Mouse (Mus musculus): ENCODE results near the gene Fam185a. TPM values are rescaled to one million over a fixed set of nuclear protein-coding genes. Genes with fewer than 3 reads are reported as not detected.

The Fam185a gene
- polyA plus RNA-seq, 1 experiment = 0.46 TPM

- H3K4me3 ChIP-seq (replicated peaks) = no peak overlapping the region
- TF ChIP-seq FLI1 (IDR thresholded peaks at IDR 0.05; ENCODE audit: low read length) = no peak
- TF ChIP-seq GATA1 (IDR thresholded peaks at IDR 0.05; ENCODE audit: borderline replicate concordance, low read length) = no peak
- peaks cover 3% of the 10 kb centered on the region for H3K27me3 ChIP-seq (replicated peaks)
- no peaks in the 10 kb centered on the region for H3K36me3 ChIP-seq (replicated peaks; ENCODE audit: low read length)
- peaks cover 12% of the 10 kb centered on the region for H3K4me1 ChIP-seq
- H3K9me3 ChIP-seq = no peaks in the 10 kb centered on the region
These were observed 75.4 kb downstream of the Fam185a start for GRCm38 (mm10) chr5:21500133-21500532.

GRCm38 (mm10) chr5:21500941-21501340 lies 76.2 kb downstream of the Fam185a start:
- Histone ChIP-seq H3K4me1 (peaks cover 11% of the 10 kb centered on the region), H3K4me3 (replicated peaks) (no peak overlapping the region), H3K9me3 (no peaks in the 10 kb centered on the region), H3K36me3 (replicated peaks; ENCODE audit: low read length) (no peaks in the 10 kb centered on the region), H3K27me3 (replicated peaks) (peaks cover 3% of the 10 kb centered on the region)
- TF ChIP-seq FLI1 (IDR thresholded peaks at IDR 0.05; ENCODE audit: low read length) (no peak), GATA1 (IDR thresholded peaks at IDR 0.05; ENCODE audit: borderline replicate concordance, low read length) (no peak)

GRCm38 (mm10) chr5:21502936-21503610 lies 78.3 kb downstream of the Fam185a start:
- Histone ChIP-seq H3K4me3 (replicated peaks) (no peak overlapping the region), H3K4me1 (peaks cover 5% of the 10 kb centered on the region; the same call in 1 of the 2 replicates), H3K36me3 (replicated peaks; ENCODE audit: low read length) (no peaks in the 10 kb centered on the region), H3K9me3 (no peaks in the 10 kb centered on the region), H3K27me3 (replicated peaks) (peaks cover 3% of the 10 kb centered on the region)
- TF ChIP-seq GATA1 (IDR thresholded peaks at IDR 0.05; ENCODE audit: borderline replicate concordance, low read length) (no peak), FLI1 (IDR thresholded peaks at IDR 0.05; ENCODE audit: low read length) (no peak)

GRCm38 (mm10) chr5:21505159-21505558 lies 80.4 kb downstream of the Fam185a start:
- Histone ChIP-seq H3K36me3 (replicated peaks; ENCODE audit: low read length) (no peaks in the 10 kb centered on the region), H3K27me3 (replicated peaks) (peaks cover 3% of the 10 kb centered on the region), H3K9me3 (no peaks in the 10 kb centered on the region), H3K4me3 (replicated peaks) (no peak overlapping the region), H3K4me1 (peaks cover 8% of the 10 kb centered on the region; the same call in 1 of the 2 replicates)
- TF ChIP-seq FLI1 (IDR thresholded peaks at IDR 0.05; ENCODE audit: low read length) = no peak
- no peak for TF ChIP-seq GATA1 (IDR thresholded peaks at IDR 0.05; ENCODE audit: borderline replicate concordance, low read length)

- H3K36me3 ChIP-seq (replicated peaks; ENCODE audit: low read length) = no peaks in the 10 kb centered on the region
- H3K9me3 ChIP-seq = no peaks in the 10 kb centered on the region
- H3K4me3 ChIP-seq (replicated peaks) = no peak overlapping the region
- H3K4me1 ChIP-seq = peaks cover 8% of the 10 kb centered on the region
- H3K27me3 ChIP-seq (replicated peaks) = peaks cover 6% of the 10 kb centered on the region
- TF ChIP-seq GATA1 (IDR thresholded peaks at IDR 0.05; ENCODE audit: borderline replicate concordance, low read length) (no peak), FLI1 (IDR thresholded peaks at IDR 0.05; ENCODE audit: low read length) (no peak)
These were observed 82.1 kb downstream of the Fam185a start for GRCm38 (mm10) chr5:21506887-21507286.

- Histone ChIP-seq H3K36me3 (replicated peaks; ENCODE audit: low read length) (no peaks in the 10 kb centered on the region), H3K4me3 (replicated peaks) (no peak overlapping the region), H3K9me3 (no peaks in the 10 kb centered on the region), H3K27me3 (replicated peaks) (peaks cover 6% of the 10 kb centered on the region), H3K4me1 (peaks cover 8% of the 10 kb centered on the region)
- TF ChIP-seq FLI1 (IDR thresholded peaks at IDR 0.05; ENCODE audit: low read length) (no peak), GATA1 (IDR thresholded peaks at IDR 0.05; ENCODE audit: borderline replicate concordance, low read length) (no peak)
These were observed 85.0 kb downstream of the Fam185a start for GRCm38 (mm10) chr5:21509801-21510200.

GRCm38 (mm10) chr5:21513363-21513762 lies 88.6 kb downstream of the Fam185a start:
- no peaks in the 10 kb centered on the region for H3K36me3 ChIP-seq (replicated peaks; ENCODE audit: low read length)
- no peak for TF ChIP-seq GATA1 (IDR thresholded peaks at IDR 0.05; ENCODE audit: borderline replicate concordance, low read length)
- TF ChIP-seq FLI1 (IDR thresholded peaks at IDR 0.05; ENCODE audit: low read length) = no peak
- peaks cover 9% of the 10 kb centered on the region; the same call in 1 of the 2 replicates for H3K4me1 ChIP-seq
- peaks cover 8% of the 10 kb centered on the region; the same call in 1 of the 2 replicates for H3K9me3 ChIP-seq
- H3K27me3 ChIP-seq (replicated peaks) = peaks cover 6% of the 10 kb centered on the region
- H3K4me3 ChIP-seq (replicated peaks) = no peak overlapping the region

GRCm38 (mm10) chr5:21517562-21517961 lies 92.8 kb downstream of the Fam185a start:
- TF ChIP-seq FLI1 (IDR thresholded peaks at IDR 0.05; ENCODE audit: low read length) (no peak), GATA1 (IDR thresholded peaks at IDR 0.05; ENCODE audit: borderline replicate concordance, low read length) (no peak)
- H3K4me3 ChIP-seq (replicated peaks) = peak overlapping the region; percentile 46
- peaks cover 17% of the 10 kb centered on the region for H3K4me1 ChIP-seq
- H3K27me3 ChIP-seq (replicated peaks) = peaks cover 10% of the 10 kb centered on the region
- no peaks in the 10 kb centered on the region for H3K36me3 ChIP-seq (replicated peaks; ENCODE audit: low read length)
- H3K9me3 ChIP-seq = peaks cover 8% of the 10 kb centered on the region; the same call in 1 of the 2 replicates

GRCm38 (mm10) chr5:21518207-21518606 lies 93.4 kb downstream of the Fam185a start:
- Histone ChIP-seq H3K36me3 (replicated peaks; ENCODE audit: low read length) (no peaks in the 10 kb centered on the region), H3K9me3 (peaks cover 8% of the 10 kb centered on the region; the same call in 1 of the 2 replicates), H3K4me3 (replicated peaks) (no peak overlapping the region), H3K27me3 (replicated peaks) (peaks cover 12% of the 10 kb centered on the region), H3K4me1 (peaks cover 17% of the 10 kb centered on the region)
- TF ChIP-seq FLI1 (IDR thresholded peaks at IDR 0.05; ENCODE audit: low read length) (no peak), GATA1 (IDR thresholded peaks at IDR 0.05; ENCODE audit: borderline replicate concordance, low read length) (no peak)

- Histone ChIP-seq H3K36me3 (replicated peaks; ENCODE audit: low read length) (no peaks in the 10 kb centered on the region), H3K9me3 (peaks cover 8% of the 10 kb centered on the region; the same call in 1 of the 2 replicates), H3K4me3 (replicated peaks) (no peak overlapping the region), H3K4me1 (peaks cover 17% of the 10 kb centered on the region), H3K27me3 (replicated peaks) (peaks cover 12% of the 10 kb centered on the region)
- no peak for TF ChIP-seq GATA1 (IDR thresholded peaks at IDR 0.05; ENCODE audit: borderline replicate concordance, low read length)
- TF ChIP-seq FLI1 (IDR thresholded peaks at IDR 0.05; ENCODE audit: low read length) = no peak
These were observed 94.4 kb downstream of the Fam185a start for GRCm38 (mm10) chr5:21519166-21519565.

Data from megakaryocyte, embryonic 14.5 days (primary cell).